Mouse (Mus musculus) E14TG2a.4 (cell line): ENCODE data around the gene Triobp.

Experiments used
- CTCF ChIP-seq: conservative IDR thresholded peaks from 2 replicates; pipeline ENCODE4 v1.5.1; 2014; ENCODE audit warnings: low read length
- NANOG ChIP-seq: IDR thresholded peaks from 2 replicates; pipeline ENCODE4 v1.6.1; 2014; ENCODE audit warnings: borderline replicate concordance, low read length, mixed read lengths
- POU5F1 ChIP-seq: IDR thresholded peaks from 2 replicates; pipeline ENCODE4 v1.6.1; 2014; ENCODE audit warnings: low read length, borderline replicate concordance

DNA sequence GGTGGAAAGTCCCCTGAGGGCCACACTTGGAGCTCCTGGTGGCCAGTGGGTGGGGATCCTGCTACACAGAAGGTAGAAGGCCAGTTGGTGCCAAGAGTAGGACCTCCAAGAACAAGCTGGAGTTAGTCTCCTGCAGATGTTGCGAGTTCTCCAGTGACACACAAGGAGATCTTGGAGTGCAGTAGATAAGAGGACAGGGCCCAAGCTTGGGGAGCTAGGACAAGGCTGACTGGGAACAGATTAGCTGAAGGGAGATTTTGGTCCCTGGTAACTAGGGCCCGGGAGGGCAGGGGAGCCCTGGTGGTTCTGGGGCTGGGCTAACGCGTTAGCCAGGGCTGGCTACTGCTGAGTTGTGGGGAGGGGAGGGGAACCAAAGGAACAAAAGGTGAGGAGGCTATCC, 48.4 kb downstream of the Triobp start:
- no peak for TF ChIP-seq CTCF
- TF ChIP-seq NANOG: no peak
- TF ChIP-seq POU5F1: no peak
